Mouse (Mus musculus) midbrain, embryonic 12.5 days (tissue): ENCODE measurements at regions not wholly inside any gene's neighbourhood (a gene's known extent, or its start where the extent isn't known, plus 50 kb on each side); places are given as distances from the start of the nearest gene placed in this dataset.

ENCODE experiments used
- ATAC-seq: fragments of 200-750 bp; cut with Nextera tagmentation; 2 replicates; pipeline ENCODE4 v1.8.0; 2017; ENCODE audit warnings: low read depth, moderate TSS enrichment, moderate library complexity; ENCODE audit not compliant: low FRiP score
- H3K27ac ChIP-seq: fragments of 300-500 bp; sonication (generic); replicated peaks from 2 replicates; pipeline ENCODE4 v1.5.1; 2016; ENCODE audit warnings: mild to moderate bottlenecking
- H3K27me3 ChIP-seq: fragments of 300-500 bp; sonication (generic); 2 replicates; pipeline ENCODE4 v1.6.1; 2016; ENCODE audit warnings: mild to moderate bottlenecking
- H3K36me3 ChIP-seq: fragments of 300-500 bp; sonication (generic); 2 replicates; pipeline ENCODE4 v1.6.1; 2016
- H3K4me1 ChIP-seq: fragments of 300-500 bp; sonication (generic); 2 replicates; pipeline ENCODE4 v1.6.1; 2016
- H3K4me2 ChIP-seq: fragments of 300-500 bp; sonication (generic); replicated peaks from 2 replicates; pipeline ENCODE4 v1.6.1; 2016; ENCODE audit warnings: mild to moderate bottlenecking, moderate library complexity
- H3K4me3 ChIP-seq: fragments of 300-500 bp; sonication (generic); 2 replicates; pipeline ENCODE4 v1.5.1; 2016; ENCODE audit warnings: mild to moderate bottlenecking
- H3K9ac ChIP-seq: fragments of 300-500 bp; sonication (generic); replicated peaks from 2 replicates; pipeline ENCODE4 v1.6.1; 2016; ENCODE audit warnings: mild to moderate bottlenecking, moderate library complexity
- H3K9me3 ChIP-seq: fragments of 300-500 bp; sonication (generic); 2 replicates; pipeline ENCODE4 v1.6.1; 2016; ENCODE audit warnings: mild to moderate bottlenecking
- WGBS: fragments of 180-500 bp; shearing (Covaris S2); methylation state at CpG from one replicate; pipeline ENCODE4 v1.1.7; 2016; 5-methylcytosine and 5-hydroxymethylcytosine counted together

DNA sequence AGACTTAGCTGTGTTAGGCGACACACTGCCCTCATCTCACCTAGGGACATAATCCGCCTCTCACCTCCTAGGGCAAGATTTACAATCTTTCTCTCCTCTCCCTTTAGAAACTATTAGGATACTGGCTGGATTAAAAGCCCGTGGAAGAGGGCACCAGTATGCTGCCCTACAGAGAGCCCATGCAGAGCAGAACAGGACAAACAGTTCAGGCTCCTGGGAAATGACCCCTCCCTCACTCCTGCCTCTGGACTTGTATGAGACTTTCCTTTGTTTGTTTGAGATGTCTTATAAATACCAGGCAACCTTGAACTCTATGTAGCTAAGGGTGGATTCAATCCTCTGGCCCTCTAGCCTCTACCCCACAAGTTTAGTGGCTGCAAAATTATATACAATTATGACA, 81.8 kb upstream of the Barx2 start:
- WGBS: 51% methylated on average over 3 of the region's 3 CpGs
- peaks cover 1% of the 10 kb centered on the region; the same call in 1 of the 2 replicates for H3K4me1 ChIP-seq
- no peak overlapping the region for H3K4me3 ChIP-seq
- no peaks in the 10 kb centered on the region for H3K36me3 ChIP-seq
- H3K27ac ChIP-seq: no peak overlapping the region
- ATAC-seq: no peak
- H3K27me3 ChIP-seq: no peaks in the 10 kb centered on the region
- no peaks in the 10 kb centered on the region for H3K9me3 ChIP-seq
- no peak overlapping the region for H3K9ac ChIP-seq
- no peak overlapping the region for H3K4me2 ChIP-seq

DNA sequence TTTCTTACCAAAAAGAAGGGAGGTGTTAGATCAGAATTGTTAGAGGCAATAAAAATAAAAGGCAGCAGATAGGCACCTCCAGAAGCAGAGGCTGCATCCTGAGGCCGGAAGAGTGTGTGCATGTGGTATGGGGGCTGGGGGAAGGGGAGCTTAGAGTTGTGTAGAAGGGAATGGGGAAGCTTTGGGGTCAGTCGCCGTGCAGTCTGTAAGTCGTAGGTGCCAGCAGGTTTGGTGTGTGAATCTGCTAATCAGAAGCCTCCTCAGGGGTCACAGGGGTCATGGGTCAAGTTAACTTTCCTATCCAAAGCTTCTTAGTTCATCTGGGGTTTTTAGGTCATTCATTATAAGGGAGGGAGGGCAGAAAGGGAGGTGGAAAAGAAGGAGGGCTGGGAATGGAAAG, 82.4 kb upstream of the Barx2 start:
- WGBS: 49% methylated on average over 4 of the region's 4 CpGs
- Histone ChIP-seq H3K9ac (no peak overlapping the region), H3K27me3 (no peaks in the 10 kb centered on the region), H3K4me2 (no peak overlapping the region), H3K4me1 (no peaks in the 10 kb centered on the region; the same call in 1 of the 2 replicates), H3K4me3 (no peak overlapping the region), H3K27ac (no peak overlapping the region), H3K9me3 (no peaks in the 10 kb centered on the region), H3K36me3 (no peaks in the 10 kb centered on the region)
- no peak for ATAC-seq

DNA sequence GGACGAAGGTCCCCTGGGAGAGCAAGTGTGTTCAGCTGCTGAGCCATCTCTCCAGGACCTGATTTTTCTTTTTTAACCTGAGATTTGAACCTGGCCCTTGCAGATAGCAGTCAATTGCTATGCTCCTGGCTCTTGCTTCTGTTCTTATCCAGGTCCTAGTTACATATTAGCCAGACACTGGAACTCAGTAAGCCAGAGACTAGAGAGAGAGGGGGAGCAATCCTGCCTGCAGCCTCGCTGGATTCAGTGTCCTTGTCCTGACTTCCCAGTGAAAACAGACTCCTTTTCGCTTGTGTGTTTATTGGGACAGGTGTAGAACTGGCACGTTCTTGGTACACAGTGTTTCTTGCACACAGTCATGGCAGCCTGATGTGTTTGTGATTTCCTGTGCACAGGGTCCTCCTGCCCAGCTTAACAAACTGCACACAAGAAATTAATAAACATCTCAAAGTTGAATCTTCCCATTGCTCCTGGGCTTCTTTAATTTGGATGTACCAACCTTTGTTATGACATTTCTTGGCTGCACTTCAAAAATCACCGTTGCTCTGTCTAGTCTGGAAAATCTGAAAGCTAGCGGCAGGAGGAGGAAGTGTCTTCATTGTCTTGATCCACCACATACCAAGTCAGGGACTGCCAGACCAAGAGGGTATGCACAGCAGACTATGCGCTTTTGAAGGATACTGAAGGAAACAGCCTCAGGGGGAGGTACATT, 83.4 kb upstream of the Barx2 start:
- Histone ChIP-seq H3K9me3 (no peaks in the 10 kb centered on the region), H3K36me3 (no peaks in the 10 kb centered on the region), H3K4me2 (no peak overlapping the region), H3K27me3 (no peaks in the 10 kb centered on the region), H3K4me1 (no peaks in the 10 kb centered on the region; the same call in 1 of the 2 replicates), H3K9ac (no peak overlapping the region), H3K27ac (no peak overlapping the region), H3K4me3 (no peak overlapping the region)
- 80% methylated on average over 7 of the region's 7 CpGs for WGBS
- no peak for ATAC-seq

DNA sequence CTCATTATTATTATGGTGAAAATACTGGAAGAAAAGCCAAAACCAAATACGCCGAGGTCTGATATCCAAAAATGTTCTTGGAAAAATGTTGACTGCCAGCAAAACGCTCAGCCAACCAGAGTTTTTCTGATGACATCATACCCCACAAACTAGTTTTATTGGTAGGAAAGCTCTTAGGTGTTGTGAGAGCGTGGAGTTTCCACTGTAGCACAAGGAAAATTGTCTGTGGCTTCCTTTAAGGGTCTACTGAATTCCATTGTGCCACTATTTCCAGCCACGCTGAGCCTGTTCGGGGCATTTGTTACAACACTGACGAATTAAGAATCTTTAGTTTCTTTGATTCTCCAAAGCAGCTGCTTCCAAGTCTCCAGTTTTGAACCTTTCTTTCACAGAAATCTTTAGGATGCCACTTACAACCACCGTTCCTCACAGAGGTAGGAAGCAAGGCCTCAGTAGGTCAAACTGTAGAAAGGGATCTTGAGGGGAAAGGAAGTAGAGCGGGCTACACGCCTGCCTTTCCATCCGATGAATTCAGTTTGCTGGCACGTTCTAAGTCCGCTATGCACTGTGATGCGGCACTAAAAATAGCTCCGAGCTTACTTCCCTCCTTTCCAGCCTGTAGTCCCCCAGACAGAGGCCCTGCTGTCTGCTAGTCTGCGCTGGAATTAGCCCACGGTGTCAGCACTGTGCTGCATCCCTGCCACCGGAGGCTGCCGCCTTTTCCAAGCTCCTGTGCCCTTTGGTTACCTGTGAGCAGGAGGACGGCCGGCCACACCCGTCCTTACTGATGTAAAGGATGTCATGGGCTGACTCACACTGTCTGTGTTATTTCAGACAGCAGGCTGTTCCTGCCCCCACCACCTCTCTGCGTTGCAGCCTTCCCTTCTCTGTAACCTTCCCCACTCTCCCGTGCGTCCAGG, 84.2 kb upstream of the Barx2 start:
- Histone ChIP-seq H3K4me2 (no peak overlapping the region), H3K9ac (no peak overlapping the region), H3K27ac (no peak overlapping the region), H3K4me1 (no peaks in the 10 kb centered on the region; the same call in 1 of the 2 replicates), H3K36me3 (no peaks in the 10 kb centered on the region), H3K27me3 (no peaks in the 10 kb centered on the region), H3K9me3 (no peaks in the 10 kb centered on the region), H3K4me3 (no peak overlapping the region)
- no peak for ATAC-seq
- WGBS: 60% methylated on average over 25 of the region's 25 CpGs

DNA sequence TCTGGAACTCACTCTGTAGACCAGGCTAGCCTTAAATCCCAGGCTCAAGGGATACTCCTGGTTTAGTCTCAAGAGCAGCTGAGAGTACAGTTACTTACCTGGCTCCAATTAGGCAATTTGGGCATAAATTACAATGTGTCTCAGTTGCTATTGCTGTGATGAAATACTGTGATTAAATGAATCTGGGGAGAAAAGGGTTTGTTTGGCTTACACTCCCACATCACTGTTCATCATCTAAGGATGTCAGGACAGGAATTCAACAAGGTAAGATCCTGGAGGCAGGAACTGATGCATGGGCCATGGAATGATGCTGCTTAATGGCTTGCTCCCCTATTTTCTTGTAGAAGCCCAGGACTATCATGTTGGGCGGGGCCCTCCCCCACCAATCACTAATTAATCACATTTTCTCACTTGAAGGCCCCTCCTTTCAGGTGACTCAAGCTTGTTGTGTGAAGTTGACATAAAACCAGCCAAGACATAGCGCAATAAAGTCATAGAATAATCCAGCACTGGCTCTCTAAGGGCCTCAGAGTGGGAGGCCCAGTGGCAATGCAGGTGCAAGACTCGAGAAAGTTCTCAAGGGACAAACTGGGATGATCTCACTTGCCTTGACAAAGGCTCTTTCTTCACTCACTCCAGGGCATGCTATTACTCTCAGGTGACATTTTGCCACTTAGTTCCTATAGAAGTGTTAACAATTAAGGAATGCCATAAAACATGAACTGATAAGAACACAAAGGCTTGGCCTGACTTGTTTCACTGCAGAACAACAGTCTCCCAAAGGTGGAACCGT, 85.4 kb upstream of the Barx2 start:
- no peak overlapping the region for H3K9ac ChIP-seq
- H3K4me3 ChIP-seq: no peak overlapping the region
- H3K9me3 ChIP-seq: no peaks in the 10 kb centered on the region
- no peak overlapping the region for H3K27ac ChIP-seq
- no peaks in the 10 kb centered on the region; the same call in 1 of the 2 replicates for H3K4me1 ChIP-seq
- ATAC-seq: no peak
- no peak overlapping the region for H3K4me2 ChIP-seq
- H3K36me3 ChIP-seq: no peaks in the 10 kb centered on the region
- WGBS: 84% methylated on average over 4 of the region's 4 CpGs
- no peaks in the 10 kb centered on the region for H3K27me3 ChIP-seq

DNA sequence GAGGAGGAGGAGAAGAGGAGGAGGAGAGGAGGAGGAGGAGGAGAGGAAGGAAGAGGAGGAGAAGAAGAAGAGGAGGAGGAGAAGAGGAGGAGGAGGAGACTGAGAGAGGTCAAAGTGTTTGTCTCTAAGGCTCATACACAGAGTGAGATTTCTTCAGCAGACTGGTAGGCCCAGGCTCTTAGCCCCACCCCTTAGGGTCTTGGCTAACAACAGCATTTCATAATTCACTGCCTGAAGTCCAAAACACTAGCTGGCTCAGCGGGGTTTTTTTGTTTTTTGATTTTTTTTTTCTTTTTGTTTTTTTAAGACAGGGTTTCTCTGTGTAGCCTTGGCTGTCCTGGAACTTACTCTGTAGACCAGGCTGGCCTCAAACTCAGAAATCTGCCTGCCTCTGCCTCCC, 86.5 kb upstream of the Barx2 start:
- no peak for ATAC-seq
- H3K27me3 ChIP-seq: no peaks in the 10 kb centered on the region
- no peaks in the 10 kb centered on the region for H3K36me3 ChIP-seq
- no peak overlapping the region for H3K27ac ChIP-seq
- WGBS: 83% methylated on average over 1 of the region's 1 CpGs
- no peaks in the 10 kb centered on the region for H3K9me3 ChIP-seq
- H3K4me1 ChIP-seq: no peaks in the 10 kb centered on the region; the same call in 1 of the 2 replicates
- H3K4me3 ChIP-seq: no peak overlapping the region
- H3K4me2 ChIP-seq: no peak overlapping the region
- H3K9ac ChIP-seq: no peak overlapping the region

DNA sequence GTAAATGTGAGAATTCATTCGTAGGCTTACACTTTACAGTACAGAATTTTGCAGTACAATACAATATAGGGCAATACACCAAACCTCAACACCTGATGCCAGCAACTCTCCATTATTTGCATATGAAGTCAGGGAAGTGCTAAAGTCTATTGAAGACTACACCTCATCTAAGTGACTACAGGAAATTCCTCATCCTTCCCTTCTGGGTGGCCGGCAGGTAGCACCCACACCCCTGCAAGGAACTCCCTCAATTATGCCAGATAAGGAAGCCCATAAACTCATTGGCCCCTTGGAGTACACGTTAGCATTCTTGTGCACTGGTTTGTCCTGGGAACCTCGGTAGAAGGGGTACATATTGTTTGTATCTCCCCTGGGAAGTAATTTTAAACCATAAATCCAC, 89.7 kb upstream of the Barx2 start:
- H3K4me2 ChIP-seq: no peak overlapping the region
- H3K27me3 ChIP-seq: no peaks in the 10 kb centered on the region
- no peaks in the 10 kb centered on the region for H3K4me1 ChIP-seq
- no peak for ATAC-seq
- 86% methylated on average over 4 of the region's 4 CpGs for WGBS
- no peaks in the 10 kb centered on the region for H3K36me3 ChIP-seq
- no peak overlapping the region for H3K9ac ChIP-seq
- no peak overlapping the region for H3K27ac ChIP-seq
- no peak overlapping the region for H3K4me3 ChIP-seq
- no peaks in the 10 kb centered on the region for H3K9me3 ChIP-seq

DNA sequence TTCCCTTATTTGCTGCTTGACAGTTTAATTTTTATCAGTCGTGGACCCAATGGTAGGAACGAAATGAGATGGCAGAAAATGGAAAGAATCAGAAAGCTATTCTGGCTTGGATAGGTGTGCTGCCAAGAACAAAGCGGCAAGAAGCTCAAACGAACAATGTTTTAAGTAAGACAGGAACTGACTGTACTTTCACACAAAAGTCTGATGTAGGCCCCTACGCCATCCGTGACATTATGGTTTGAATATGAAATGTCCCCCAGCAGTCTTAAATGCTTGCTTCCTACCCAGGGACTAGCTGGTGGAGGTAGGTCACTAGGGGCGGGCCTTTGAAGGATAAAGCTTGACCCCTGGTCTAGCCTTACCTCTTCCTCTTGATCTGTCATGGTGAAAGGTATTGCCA, 90.5 kb upstream of the Barx2 start:
- H3K36me3 ChIP-seq: no peaks in the 10 kb centered on the region
- no peaks in the 10 kb centered on the region for H3K9me3 ChIP-seq
- H3K27me3 ChIP-seq: no peaks in the 10 kb centered on the region
- H3K4me1 ChIP-seq: no peaks in the 10 kb centered on the region
- no peak for ATAC-seq
- H3K9ac ChIP-seq: no peak overlapping the region
- H3K4me3 ChIP-seq: no peak overlapping the region
- 89% methylated on average over 7 of the region's 7 CpGs for WGBS
- no peak overlapping the region for H3K27ac ChIP-seq
- H3K4me2 ChIP-seq: no peak overlapping the region

DNA sequence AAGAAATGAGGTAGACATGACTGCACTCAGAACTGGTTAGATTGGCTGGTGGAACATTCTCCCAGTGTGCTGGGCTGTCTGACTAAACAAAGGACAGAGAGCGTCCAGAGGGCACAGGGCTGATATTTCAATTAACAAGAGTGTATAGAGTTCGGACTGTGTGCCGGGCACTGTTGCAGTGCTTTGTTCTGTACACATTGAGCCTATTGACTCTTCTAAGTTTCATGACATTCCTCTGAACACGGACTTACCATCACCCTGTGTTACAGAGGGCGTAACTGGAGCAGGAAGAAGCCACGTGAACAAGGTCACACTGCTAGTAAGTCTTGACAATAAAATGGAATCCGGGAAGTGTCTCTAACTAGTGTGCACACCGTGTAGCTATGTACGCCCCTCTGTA, 92.1 kb upstream of the Barx2 start:
- no peak overlapping the region for H3K4me3 ChIP-seq
- H3K9me3 ChIP-seq: no peaks in the 10 kb centered on the region
- 60% methylated on average over 9 of the region's 9 CpGs for WGBS
- H3K9ac ChIP-seq: no peak overlapping the region
- no peak overlapping the region for H3K27ac ChIP-seq
- H3K4me1 ChIP-seq: no peaks in the 10 kb centered on the region
- no peaks in the 10 kb centered on the region for H3K36me3 ChIP-seq
- H3K27me3 ChIP-seq: no peaks in the 10 kb centered on the region
- H3K4me2 ChIP-seq: no peak overlapping the region
- no peak for ATAC-seq

DNA sequence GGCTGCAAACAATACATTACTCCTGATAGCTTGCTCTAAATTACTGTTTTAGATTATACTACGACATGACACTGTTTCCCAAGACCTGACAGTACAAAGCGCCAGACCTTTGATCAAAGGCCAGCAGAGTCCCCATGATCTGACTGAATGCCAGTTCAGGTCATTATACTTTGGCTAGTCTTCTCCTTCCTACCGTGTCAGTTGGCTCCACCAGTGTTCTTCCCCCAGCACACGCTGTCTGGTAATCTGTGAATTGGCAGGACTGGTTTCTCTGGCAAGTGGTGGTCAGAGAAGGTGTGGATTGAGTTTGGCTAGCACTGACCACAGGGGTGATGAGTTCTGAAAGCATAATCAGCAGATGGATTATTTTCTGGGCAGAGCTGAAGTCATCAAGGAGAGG, 93.1 kb upstream of the Barx2 start:
- ATAC-seq: no peak
- Histone ChIP-seq H3K4me3 (no peak overlapping the region), H3K27me3 (no peaks in the 10 kb centered on the region), H3K4me2 (no peak overlapping the region), H3K36me3 (no peaks in the 10 kb centered on the region), H3K9ac (no peak overlapping the region), H3K27ac (no peak overlapping the region), H3K4me1 (no peaks in the 10 kb centered on the region), H3K9me3 (no peaks in the 10 kb centered on the region)
- 76% methylated on average over 4 of the region's 4 CpGs for WGBS

DNA sequence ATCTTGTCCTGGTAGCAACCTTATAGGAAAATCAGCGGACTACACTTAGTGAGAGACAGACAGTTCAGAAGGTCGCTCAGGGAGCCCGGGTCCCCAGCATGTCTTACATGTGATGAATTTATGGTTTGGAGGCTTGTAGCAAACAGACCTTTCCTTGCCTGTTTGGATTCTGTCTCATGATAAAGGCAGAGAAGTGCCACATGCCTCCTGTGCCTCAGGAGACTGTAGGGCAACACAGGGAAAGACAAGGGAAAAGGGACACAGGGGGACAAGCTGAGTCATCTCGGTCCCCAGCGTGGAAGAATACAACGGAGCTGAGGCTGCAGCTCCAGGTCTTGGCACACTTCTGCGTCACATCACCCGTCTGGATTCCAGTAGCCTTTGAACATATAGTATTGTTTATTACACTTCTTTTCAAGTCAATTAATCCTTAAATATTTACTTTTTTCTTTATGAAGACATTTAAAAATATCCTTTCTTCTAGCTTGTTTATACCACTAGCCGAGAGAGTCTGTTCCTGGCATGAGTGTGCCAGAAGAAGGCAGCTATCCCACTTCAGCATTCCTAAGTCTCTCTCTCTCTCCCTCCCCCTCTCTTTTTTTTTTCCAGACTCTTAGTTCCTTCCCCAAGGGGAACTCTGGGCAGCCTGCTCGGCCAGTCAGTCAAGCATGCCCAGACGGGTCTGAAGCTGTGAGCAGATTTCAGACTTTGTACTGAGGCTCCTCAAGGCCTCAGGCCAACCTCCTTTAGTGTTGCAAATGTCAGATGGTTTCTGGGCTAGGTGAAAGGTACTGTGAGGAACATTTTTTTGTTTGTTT, 97.9 kb upstream of the Barx2 start:
- Histone ChIP-seq H3K27ac (no peak overlapping the region), H3K4me1 (no peaks in the 10 kb centered on the region), H3K27me3 (no peaks in the 10 kb centered on the region), H3K36me3 (no peaks in the 10 kb centered on the region), H3K4me2 (no peak overlapping the region), H3K4me3 (no peak overlapping the region), H3K9ac (no peak overlapping the region), H3K9me3 (no peaks in the 10 kb centered on the region)
- no peak for ATAC-seq
- WGBS: 60% methylated on average over 11 of the region's 11 CpGs
